Mouse (Mus musculus): ENCODE measurements around the gene Apool.

Apool gene

DNA sequence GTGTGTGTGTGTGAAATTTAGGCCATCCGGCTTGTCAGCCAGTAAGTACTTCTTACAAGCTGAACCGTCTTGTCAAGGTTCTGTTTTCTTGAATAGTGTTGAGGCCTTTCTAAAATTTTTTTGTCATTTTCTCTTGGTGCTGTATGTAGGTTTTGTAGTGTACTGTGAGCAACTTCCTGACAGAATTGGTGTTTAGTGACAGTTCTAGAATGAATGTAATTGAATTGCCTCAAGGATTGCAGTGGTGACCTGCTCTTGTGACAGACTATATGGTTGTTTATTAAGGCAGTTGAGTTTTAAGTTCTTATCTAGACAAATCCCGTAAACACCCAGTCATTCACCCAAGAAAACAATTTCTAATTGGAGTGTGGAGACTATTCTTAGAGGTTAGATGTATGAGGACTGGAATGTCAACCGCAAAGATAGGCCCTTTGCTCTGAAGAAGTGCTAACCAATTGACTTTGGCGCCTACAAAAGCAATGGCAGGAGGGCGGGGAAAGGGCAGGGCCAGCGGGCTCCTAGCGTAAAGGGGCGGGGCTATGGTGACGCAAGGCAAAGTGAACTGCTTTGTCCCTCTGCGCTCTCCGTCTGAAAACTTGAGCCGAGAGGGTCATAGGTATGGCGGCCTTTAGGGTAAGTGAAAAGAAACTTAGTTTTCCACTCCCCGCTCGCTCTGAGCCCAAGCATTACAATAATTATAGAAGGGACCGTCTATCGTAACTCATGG lies at the start of gene Apool:
TSS of gene Apool (plus strand) at position 531 of the 727 bp plus-strand sequence.
- peak; percentile 90 to 91 for DNase-seq

DNA sequence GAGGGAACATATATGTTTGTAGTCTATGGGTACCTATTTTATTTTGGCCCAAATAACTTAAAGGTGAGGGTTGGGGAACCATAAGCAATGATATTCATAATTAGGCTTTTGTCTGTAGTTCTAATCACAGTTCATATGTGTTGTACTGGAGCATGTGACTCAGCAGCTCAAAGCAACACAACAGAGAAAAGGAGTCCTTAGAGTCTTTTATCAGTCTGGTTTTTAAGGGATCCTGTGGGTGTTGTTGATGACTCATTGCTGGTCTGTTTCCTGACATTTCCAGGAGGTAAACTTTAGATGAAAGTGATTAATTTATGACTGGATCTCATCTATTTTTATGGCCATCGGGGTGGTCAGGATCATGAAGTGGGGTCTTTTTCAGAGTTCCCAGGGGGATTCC lies 37.6 kb upstream of the Apool start:
- no peak for DNase-seq

DNA sequence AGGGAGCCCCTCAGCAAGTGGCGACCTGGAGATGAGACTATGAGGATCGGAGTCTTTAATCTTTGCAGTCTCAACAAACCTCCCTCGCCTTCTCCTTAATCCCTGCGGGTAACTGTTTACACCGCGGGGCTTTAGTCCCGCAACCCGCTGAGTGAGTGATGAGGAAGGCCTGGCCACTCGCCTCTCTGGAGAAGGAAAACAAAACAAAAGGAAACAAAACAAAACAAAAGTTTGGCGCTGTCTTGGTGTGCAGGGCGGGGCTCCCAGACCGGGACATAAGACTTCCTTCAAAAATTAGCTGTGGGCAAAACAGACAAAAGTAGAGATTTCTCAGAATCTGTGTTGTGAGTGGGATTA lies 375 bp downstream of the Apool start:
- no peak for DNase-seq

- DNase-seq, result no peak
These were observed 960 bp downstream of the Apool start for GRCm38 (mm10) chrX:112312094-112312493.

DNA sequence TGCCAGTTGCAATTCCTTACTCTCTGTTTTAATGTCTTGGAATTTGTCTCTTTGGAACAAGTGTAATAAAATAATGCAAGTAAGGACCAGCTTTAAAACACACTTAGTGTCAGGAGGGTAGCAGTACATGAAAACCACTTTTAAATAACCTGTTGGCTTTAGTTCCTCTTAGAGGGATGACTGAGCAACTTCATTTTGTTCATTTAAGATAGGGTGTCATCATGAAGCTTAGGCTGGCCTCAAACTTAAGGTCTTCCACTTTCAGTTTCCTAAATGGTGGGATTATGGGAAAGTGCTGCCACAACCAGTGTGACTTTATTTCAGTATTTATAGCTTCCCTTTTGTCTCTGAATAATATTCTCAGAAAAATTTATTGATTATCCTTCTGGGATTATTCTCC lies 9.1 kb downstream of the Apool start:
- DNase-seq, result no peak

DNA sequence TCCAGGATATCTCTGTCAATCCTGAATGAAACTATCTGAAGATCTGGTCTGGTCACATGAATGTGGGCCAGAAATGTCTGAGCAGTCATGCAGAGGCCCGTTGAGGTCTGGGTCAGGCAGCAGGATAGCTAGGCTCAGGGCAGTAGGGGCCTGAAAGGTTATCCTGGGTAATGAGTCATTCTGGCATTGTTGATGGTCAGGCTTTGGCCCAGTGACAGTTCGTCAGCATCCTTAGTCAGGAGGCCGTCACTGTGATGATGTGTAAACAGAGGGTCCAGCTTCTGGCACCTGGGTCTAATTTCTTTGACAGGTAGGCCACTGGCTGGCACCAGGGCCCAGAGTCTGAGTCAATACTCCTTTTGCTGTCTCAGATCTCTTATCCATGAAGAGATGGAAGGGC lies 28.4 kb downstream of the Apool start:
- DNase-seq, result peak; percentile 1 to 6

- DNase-seq, result peak in 1 of 2 experiments; percentile 17
These were observed 36.6 kb downstream of the Apool start for GRCm38 (mm10) chrX:112347467-112348394.

DNA sequence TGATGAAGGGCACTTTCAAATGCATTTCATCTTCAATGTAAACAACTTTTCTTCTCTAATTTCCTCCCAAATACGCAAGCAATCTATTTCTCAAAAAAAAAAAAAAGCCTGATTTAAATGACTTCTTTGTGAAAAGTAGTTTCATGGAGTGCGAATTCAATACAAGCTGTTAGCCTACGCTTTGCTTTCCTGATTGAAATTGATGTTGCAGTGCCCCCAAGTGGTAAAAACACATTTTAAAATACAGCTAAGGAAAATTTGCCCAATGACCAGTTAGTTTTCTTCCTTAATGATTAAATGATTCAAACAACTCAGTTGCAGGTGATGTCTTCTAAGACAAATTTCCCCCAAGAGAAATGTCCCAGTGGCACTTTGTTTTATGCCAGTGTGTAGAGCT lies 37.3 kb downstream of the Apool start:
- peak; percentile 39 to 59 for DNase-seq

GRCm38 (mm10) chrX:112368426-112368825 lies 57.3 kb downstream of the Apool start:
- peak; percentile 5 for DNase-seq

DNA sequence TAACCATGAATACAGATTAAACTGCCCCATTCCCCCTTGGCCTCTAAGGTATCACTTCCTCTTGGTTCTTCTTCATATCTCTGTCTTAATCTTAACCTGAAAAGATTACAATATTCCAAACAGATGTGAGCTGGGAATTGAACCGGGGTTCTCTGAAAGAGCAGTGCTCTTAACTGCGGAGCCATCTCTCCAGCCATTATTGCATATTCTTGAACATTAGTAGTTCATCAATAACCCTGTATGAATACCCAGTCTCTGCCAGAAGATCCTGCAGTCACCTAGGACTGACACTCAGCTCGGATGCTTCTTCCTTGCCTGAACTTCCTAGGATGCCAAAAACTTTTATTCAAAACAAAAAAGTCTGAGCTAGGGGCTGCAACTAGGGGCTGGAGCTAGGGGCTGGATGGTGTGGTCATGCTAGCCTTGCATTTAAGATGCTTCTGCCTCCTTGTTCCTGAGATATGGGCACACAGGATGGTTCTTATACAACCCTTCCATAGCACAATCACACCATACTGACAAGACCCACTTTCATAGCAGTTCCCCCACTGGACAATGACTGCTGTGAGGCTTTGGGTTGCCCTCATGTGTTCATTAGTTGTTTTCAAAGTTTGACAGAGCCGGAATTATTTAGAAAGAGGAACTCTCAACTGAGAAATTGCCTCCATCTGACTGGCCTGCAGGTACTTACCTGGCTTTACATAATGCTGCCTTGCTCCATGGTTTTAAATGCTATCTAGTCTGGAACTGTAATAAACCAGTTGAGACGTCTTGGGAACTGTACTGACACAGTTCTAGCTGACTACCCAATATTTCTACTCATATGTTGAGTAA lies 59.7 kb downstream of the Apool start:
- DNase-seq, result peak; percentile 6 to 16

- no peak for DNase-seq
These were observed 95.5 kb downstream of the Apool start, which contains the start of gene Satl1 for GRCm38 (mm10) chrX:112406679-112407078. Gene Satl1 (minus strand): TSS chrX:112406779.

- DNase-seq, result no peak
These were observed 101.2 kb downstream of the Apool start for GRCm38 (mm10) chrX:112412309-112412708.

All from cerebellum, postnatal 10 days (tissue).